9 mouse cellular contexts compared by ENCODE assay signal in the genomic region with DNA sequence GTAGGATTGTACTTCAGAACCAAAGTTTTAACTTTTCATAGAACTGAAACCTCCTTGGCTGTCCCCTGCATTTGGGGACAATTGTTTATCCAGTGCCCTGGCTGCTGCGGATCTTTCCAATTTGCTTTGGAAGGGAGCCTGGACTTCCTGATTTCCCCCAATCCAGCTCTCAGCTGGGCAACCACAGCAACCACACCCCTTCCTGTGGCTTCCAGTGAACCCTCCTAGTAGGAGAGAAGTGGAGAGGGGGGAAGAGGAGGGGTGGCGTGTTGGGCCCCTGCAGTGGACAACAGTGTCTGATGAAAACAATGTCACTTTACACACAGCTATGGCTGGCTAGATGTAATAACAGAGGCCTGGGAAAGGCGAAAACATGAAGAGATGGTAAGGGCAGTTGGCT.
DNase-seq lines count a peak whose midpoint lies in the region; ATAC-seq lines count a peak whose summit lies in the region.
"Had no signal": no experiment of that assay in that cellular context is flagged by ENCODE, and none has a peak within 500 bp of the region (broad histone marks: within the 10 kb centered on the region; RNA-seq: fewer than 3 reads in every experiment).

No protein-coding gene starts in this region.

- H3K4me3 ChIP-seq in limb, embryonic 10.5 days, result peak overlapping the region; percentile 11; the same call in 1 of the 2 replicates
- H3K4me3 ChIP-seq: midbrain, embryonic 12.5 days had no signal

- ATAC-seq in common myeloid progenitor, adult 5-6 weeks (replicated peaks; ENCODE audit: low read depth, poor library complexity, severe bottlenecking), result peak; percentile 53
- peak; percentile 50 for ATAC-seq in megakaryocyte, adult 5-6 weeks (ENCODE audit: poor library complexity, severe bottlenecking)

- H3K4me1 ChIP-seq in limb, embryonic 10.5 days, result peaks cover 35% of the 10 kb centered on the region

- intact Hi-C loops in heart, postnatal 14 days (cut with DNase I), result no loop called here
- intact Hi-C loops in left cerebral cortex, postnatal 4 days (cut with DNase I), result no loop called here

- DNase-seq in NIH3T3 (ENCODE audit: low read depth), result peak; percentile 53
- peak; percentile 70 to 76 for DNase-seq in heart, postnatal 14 days
- no peak for DNase-seq in limb, embryonic 10.5 days (ENCODE audit: low spot score)
- DNase-seq in right cerebral cortex, postnatal 25 days, result no peak
- no peak for DNase-seq in left cerebral cortex, postnatal 4 days
- DNase-seq in layer of hippocampus, adult 9-11 months, result no peak

- WGBS in limb, embryonic 10.5 days, result 51% methylated on average over 3 of the region's 3 CpGs

- no peaks in the 10 kb centered on the region for H3K27me3 ChIP-seq in limb, embryonic 10.5 days (ENCODE audit: low read depth, poor library complexity, severe bottlenecking)
- H3K27me3 ChIP-seq: midbrain, embryonic 12.5 days had no signal

- H3K36me3 ChIP-seq in limb, embryonic 10.5 days, result no peaks in the 10 kb centered on the region
- H3K36me3 ChIP-seq: midbrain, embryonic 12.5 days had no signal

- no peaks in the 10 kb centered on the region for H3K9me3 ChIP-seq in limb, embryonic 10.5 days (replicated peaks)
- H3K9me3 ChIP-seq: midbrain, embryonic 12.5 days had no signal

- peak overlapping the region; percentile 87 for H3K27ac ChIP-seq in limb, embryonic 10.5 days
- H3K27ac ChIP-seq: midbrain, embryonic 12.5 days had no signal

Comparison
In these comparisons a context has a peak if more than half of its experiments do, and no peak if none do; other contexts are left out.
1. DNase-seq: peak in NIH3T3 (single experiment) and heart, postnatal 14 days (2 of 2); none in limb, embryonic 10.5 days (single experiment), right cerebral cortex, postnatal 25 days (single experiment), left cerebral cortex, postnatal 4 days (single experiment) and layer of hippocampus, adult 9-11 months (single experiment).